In the genomic region with DNA sequence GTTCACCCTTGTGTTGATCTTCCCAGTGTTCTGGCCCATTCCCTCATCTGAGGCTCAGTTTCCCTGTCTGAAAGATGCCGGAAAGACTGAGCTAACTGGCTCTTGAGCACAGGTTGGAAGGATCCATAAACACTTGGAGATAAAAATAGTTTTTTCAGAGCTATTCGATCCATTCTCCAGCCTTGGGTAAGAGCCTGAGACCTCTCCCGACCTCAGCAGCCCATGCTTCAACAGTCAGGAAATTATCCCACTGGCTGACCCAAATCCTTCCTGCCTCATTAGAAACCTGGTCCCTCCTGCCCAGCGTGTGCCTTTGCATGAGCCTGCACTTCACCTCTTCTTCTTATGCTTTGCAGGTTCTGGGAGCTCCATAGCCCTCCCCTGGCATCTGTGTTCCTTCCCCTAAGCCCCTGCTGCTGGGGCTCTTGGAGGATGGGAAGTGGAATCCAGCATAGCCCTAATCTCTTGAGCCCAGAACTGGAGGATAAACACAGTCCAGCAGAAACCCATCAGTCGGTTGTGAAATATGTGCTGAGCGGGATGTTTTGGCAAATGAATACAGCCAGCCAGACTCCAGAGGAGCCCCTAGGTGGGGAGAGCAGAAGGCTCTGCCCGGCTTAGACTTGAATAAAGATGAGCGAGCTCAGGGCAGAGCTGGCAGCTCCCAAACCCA, we compare ENCODE assay signal across 10 mouse cellular contexts. TPM values are rescaled to one million over a fixed set of nuclear protein-coding genes. Genes with fewer than 3 reads are reported as not detected.
DNase-seq lines count a peak whose midpoint lies in the region; ATAC-seq lines count a peak whose summit lies in the region.
"Had no signal": no experiment of that assay in that cellular context is flagged by ENCODE, and none has a peak within 500 bp of the region (broad histone marks: within the 10 kb centered on the region; RNA-seq: fewer than 3 reads in every experiment).

No protein-coding gene starts in this region.

- intact Hi-C loops in gastrocnemius, postnatal 14 days (cut with DNase I; ENCODE audit: low total_unique reads), result no loop called here

- H3K9ac ChIP-seq in hindbrain, embryonic 11.5 days (ENCODE audit: low read depth, low read length), result no peak overlapping the region
- no peak overlapping the region for H3K9ac ChIP-seq in heart, embryonic 15.5 days
- no peak overlapping the region for H3K9ac ChIP-seq in lung, embryonic 16.5 days (ENCODE audit: low read length)
- H3K9ac ChIP-seq: forebrain, embryonic 13.5 days had no signal

- DNase-seq in hindbrain, embryonic 10.5 days (ENCODE audit: low spot score), result no peak
- DNase-seq in hindbrain, embryonic 11.5 days (ENCODE audit: low spot score), result no peak
- peak; percentile 47 for DNase-seq in adipocyte (ENCODE audit: low spot score)
- no peak for DNase-seq in spleen, postnatal 14 days (ENCODE audit: low spot score in 2 of 2)
- no peak for DNase-seq in cerebellum, adult 18-20 months
- no peak for DNase-seq in gastrocnemius, postnatal 14 days

- no peaks in the 10 kb centered on the region; the same call in 1 of the 2 replicates for H3K27me3 ChIP-seq in hindbrain, embryonic 10.5 days (ENCODE audit: insufficient read depth, poor library complexity, severe bottlenecking)
- H3K27me3 ChIP-seq in hindbrain, embryonic 11.5 days (ENCODE audit: control insufficient read depth, insufficient read depth, low read length), result no peaks in the 10 kb centered on the region
- H3K27me3 ChIP-seq in heart, embryonic 15.5 days, result no peaks in the 10 kb centered on the region
- no peaks in the 10 kb centered on the region for H3K27me3 ChIP-seq in lung, embryonic 16.5 days (ENCODE audit: control insufficient read depth, insufficient read depth, low read depth, low read length)
- H3K27me3 ChIP-seq: forebrain, embryonic 13.5 days had no signal

- peaks cover 62% of the 10 kb centered on the region for H3K4me1 ChIP-seq in hindbrain, embryonic 10.5 days (replicated peaks)
- no peaks in the 10 kb centered on the region; the same call in 1 of the 2 replicates for H3K4me1 ChIP-seq in hindbrain, embryonic 11.5 days (replicated peaks; ENCODE audit: control insufficient read depth, insufficient read depth, low read length)
- peaks cover 72% of the 10 kb centered on the region for H3K4me1 ChIP-seq in heart, embryonic 15.5 days (replicated peaks)
- H3K4me1 ChIP-seq in lung, embryonic 16.5 days (replicated peaks; ENCODE audit: control insufficient read depth, insufficient read depth, low read length), result peaks cover 54% of the 10 kb centered on the region

- H3K36me3 ChIP-seq in hindbrain, embryonic 10.5 days, result no peaks in the 10 kb centered on the region
- no peaks in the 10 kb centered on the region for H3K36me3 ChIP-seq in hindbrain, embryonic 11.5 days (ENCODE audit: control insufficient read depth, insufficient read depth, low read length)
- no peaks in the 10 kb centered on the region for H3K36me3 ChIP-seq in heart, embryonic 15.5 days
- H3K36me3 ChIP-seq in lung, embryonic 16.5 days (ENCODE audit: control insufficient read depth, insufficient read depth, low read length), result no peaks in the 10 kb centered on the region

- H3K4me3 ChIP-seq in hindbrain, embryonic 10.5 days, result no peak overlapping the region
- H3K4me3 ChIP-seq in hindbrain, embryonic 11.5 days (ENCODE audit: low read depth, low read length), result no peak overlapping the region
- H3K4me3 ChIP-seq in heart, embryonic 15.5 days, result no peak overlapping the region
- no peak overlapping the region for H3K4me3 ChIP-seq in lung, embryonic 16.5 days (ENCODE audit: low read length)
- H3K4me3 ChIP-seq: forebrain, embryonic 13.5 days had no signal

- no peak overlapping the region for H3K4me2 ChIP-seq in hindbrain, embryonic 11.5 days (replicated peaks; ENCODE audit: low read depth, low read length)
- H3K4me2 ChIP-seq in heart, embryonic 15.5 days, result no peak overlapping the region
- H3K4me2 ChIP-seq in lung, embryonic 16.5 days (ENCODE audit: low read depth, low read length), result no peak overlapping the region
- H3K4me2 ChIP-seq: forebrain, embryonic 13.5 days had no signal

- peak overlapping the region; percentile 16 for H3K27ac ChIP-seq in hindbrain, embryonic 10.5 days
- H3K27ac ChIP-seq in hindbrain, embryonic 11.5 days (ENCODE audit: low read depth, low read length), result no peak overlapping the region
- H3K27ac ChIP-seq in heart, embryonic 15.5 days, result peak overlapping the region; percentile 66
- peak overlapping the region; percentile 83 for H3K27ac ChIP-seq in lung, embryonic 16.5 days (ENCODE audit: low read length)
- H3K27ac ChIP-seq: forebrain, embryonic 13.5 days had no signal

- WGBS in hindbrain, embryonic 10.5 days, result 68% methylated on average over 8 of the region's 8 CpGs
- 64% methylated on average over 8 of the region's 8 CpGs for WGBS in hindbrain, embryonic 11.5 days
- WGBS in heart, embryonic 15.5 days, result 41% methylated on average over 8 of the region's 8 CpGs
- 26% methylated on average over 8 of the region's 8 CpGs for WGBS in lung, embryonic 16.5 days

- H3K9me3 ChIP-seq in hindbrain, embryonic 10.5 days, result no peaks in the 10 kb centered on the region
- H3K9me3 ChIP-seq in hindbrain, embryonic 11.5 days (ENCODE audit: control insufficient read depth, low read length), result no peaks in the 10 kb centered on the region
- no peaks in the 10 kb centered on the region for H3K9me3 ChIP-seq in heart, embryonic 15.5 days (replicated peaks)
- no peaks in the 10 kb centered on the region for H3K9me3 ChIP-seq in lung, embryonic 16.5 days (ENCODE audit: control insufficient read depth, low read length)
- H3K9me3 ChIP-seq: forebrain, embryonic 13.5 days had no signal

- ATAC-seq in hindbrain, embryonic 11.5 days (ENCODE audit: low FRiP score), result no peak
- no peak for ATAC-seq in heart, embryonic 15.5 days (replicated peaks; ENCODE audit: insufficient number of reproducible peaks, insufficient read depth, low FRiP score, low read depth)
- peak; percentile 75 for ATAC-seq in lung, embryonic 16.5 days (ENCODE audit: low read depth)
- ATAC-seq: forebrain, embryonic 13.5 days had no signal

RNA-seq across cellular contexts. Expression of a gene that starts 9.3 kb away (rescaled TPM):
- polyA plus RNA-seq in hindbrain, embryonic 10.5 days (2016; fragmentation: Nextera tagmentation; extraction: Ambion mirVana), result 9.9 and 14.5 TPM in 2 replicates
- polyA plus RNA-seq in hindbrain, embryonic 11.5 days (2014; fragmentation: Nextera tagmentation; extraction: Ambion mirVana), result 11.0 and 11.9 TPM in 2 replicates
- 54.6 and 78.1 TPM in 2 replicates for polyA plus RNA-seq in heart, embryonic 15.5 days (2015; fragmentation: Nextera tagmentation; extraction: Ambion mirVana)
- polyA plus RNA-seq in lung, embryonic 16.5 days (2015; fragmentation: Nextera tagmentation; extraction: Ambion mirVana), result 38.6 and 42.4 TPM in 2 replicates
- total RNA-seq in gastrocnemius, postnatal 14 days (2021), result 10 to 100 TPM; 29.2 to 46.7 TPM
- total RNA-seq: monocyte, adult 5-6 weeks had no signal

RNA-seq across cellular contexts. Expression of a gene that starts 50.8 kb away (rescaled TPM):
- polyA plus RNA-seq in hindbrain, embryonic 10.5 days (2016; fragmentation: Nextera tagmentation; extraction: Ambion mirVana), result 27.7 and 39.8 TPM in 2 replicates
- 31.2 and 35.7 TPM in 2 replicates for polyA plus RNA-seq in hindbrain, embryonic 11.5 days (2014; fragmentation: Nextera tagmentation; extraction: Ambion mirVana)
- 25.2 and 28.6 TPM in 2 replicates for polyA plus RNA-seq in heart, embryonic 15.5 days (2015; fragmentation: Nextera tagmentation; extraction: Ambion mirVana)
- polyA plus RNA-seq in lung, embryonic 16.5 days (2015; fragmentation: Nextera tagmentation; extraction: Ambion mirVana), result 28.7 and 28.8 TPM in 2 replicates
- total RNA-seq in gastrocnemius, postnatal 14 days (2021), result 1 to 10 TPM; 7.0 to 8.7 TPM

RNA-seq across cellular contexts. Expression of a gene that starts 54.1 kb away (rescaled TPM):
- polyA plus RNA-seq in hindbrain, embryonic 10.5 days (2016; fragmentation: Nextera tagmentation; extraction: Ambion mirVana), result 9.5 and 13.5 TPM in 2 replicates
- polyA plus RNA-seq in hindbrain, embryonic 11.5 days (2014; fragmentation: Nextera tagmentation; extraction: Ambion mirVana), result 6.4 and 8.3 TPM in 2 replicates
- 10.0 and 15.8 TPM in 2 replicates for polyA plus RNA-seq in heart, embryonic 15.5 days (2015; fragmentation: Nextera tagmentation; extraction: Ambion mirVana)
- 20.4 and 21.6 TPM in 2 replicates for polyA plus RNA-seq in lung, embryonic 16.5 days (2015; fragmentation: Nextera tagmentation; extraction: Ambion mirVana)
- total RNA-seq in gastrocnemius, postnatal 14 days (2021), result 1 to 10 TPM; 5.2 to 7.5 TPM
